Mouse (Mus musculus) MN1 (cell line): ENCODE measurements around the gene Xntrpc.
"Not testable (repeated sequence)": the region's sequence is repeated elsewhere in the genome, so short reads cannot be mapped to it uniquely, and the experiment has no call there.

Experiments used
- DNase-seq: peaks from one replicate; pipeline ENCODE4 v3.0.0-alpha.2; 2016; ENCODE audit warnings: low spot score

The Xntrpc gene

GRCm38 (mm10) chr7:102065046-102065891 lies at the start of gene Xntrpc, which contains the start of the genes Rnf121 and Xndc1:
Gene Xntrpc, plus strand, starts transcription at chr7:102065713.
Gene Rnf121, minus strand, starts transcription at chr7:102065469.
Gene Xndc1, plus strand, starts transcription at chr7:102065511.
- peak; percentile 92 for DNase-seq

- DNase-seq: no peak
Observed at GRCm38 (mm10) chr7:102016936-102017335, 48.6 kb upstream of the Xntrpc start.

GRCm38 (mm10) chr7:102017452-102017851 lies 48.1 kb upstream of the Xntrpc start:
- DNase-seq: peak; percentile 38

GRCm38 (mm10) chr7:102018034-102018433 lies 47.5 kb upstream of the Xntrpc start:
- DNase-seq: no peak

- no peak for DNase-seq
Observed at GRCm38 (mm10) chr7:102018590-102018989, 46.9 kb upstream of the Xntrpc start, which contains the start of gene Il18bp. Gene Il18bp, minus strand, starts transcription at chr7:102018690.

- no peak for DNase-seq
Observed at GRCm38 (mm10) chr7:102019362-102019761, 46.2 kb upstream of the Xntrpc start.

GRCm38 (mm10) chr7:102020934-102021333 lies 44.6 kb upstream of the Xntrpc start:
- DNase-seq: not testable (repeated sequence)

GRCm38 (mm10) chr7:102023821-102024220 lies 41.7 kb upstream of the Xntrpc start:
- no peak for DNase-seq

GRCm38 (mm10) chr7:102025187-102026119 lies 40.1 kb upstream of the Xntrpc start:
- DNase-seq: no peak

GRCm38 (mm10) chr7:102034904-102035303 lies 30.6 kb upstream of the Xntrpc start:
- DNase-seq: no peak

GRCm38 (mm10) chr7:102035534-102035933 lies 30.0 kb upstream of the Xntrpc start:
- DNase-seq: no peak

- DNase-seq: no peak
Observed at GRCm38 (mm10) chr7:102037318-102037717, 28.2 kb upstream of the Xntrpc start.

GRCm38 (mm10) chr7:102042314-102042713 lies 23.2 kb upstream of the Xntrpc start:
- DNase-seq: no peak

GRCm38 (mm10) chr7:102048524-102048923 lies 17.0 kb upstream of the Xntrpc start:
- DNase-seq: not testable (repeated sequence)

- DNase-seq: no peak
Observed at GRCm38 (mm10) chr7:102061353-102061752, 4.2 kb upstream of the Xntrpc start.

- no peak for DNase-seq
Observed at GRCm38 (mm10) chr7:102062203-102062602, 3.3 kb upstream of the Xntrpc start.

GRCm38 (mm10) chr7:102063891-102064290 lies 1.6 kb upstream of the Xntrpc start:
- DNase-seq: no peak

- DNase-seq: no peak
Observed at GRCm38 (mm10) chr7:102064655-102065045, 863 bp upstream of the Xntrpc start.

- no peak for DNase-seq
Observed at GRCm38 (mm10) chr7:102066363-102066762, 850 bp downstream of the Xntrpc start.

- peak; percentile 34 for DNase-seq
Observed at GRCm38 (mm10) chr7:102076714-102077296, 11.3 kb downstream of the Xntrpc start.

- peak; percentile 61 for DNase-seq
Observed at GRCm38 (mm10) chr7:102078517-102078916, 13.0 kb downstream of the Xntrpc start.

- DNase-seq: no peak
Observed at GRCm38 (mm10) chr7:102080311-102080710, 14.8 kb downstream of the Xntrpc start.
